Mouse (Mus musculus): ENCODE results near the gene Myrip.
A peak's percentile ranks its signal among the peaks of the same experiment; 100 is the strongest.
"Not testable (repeated sequence)": the region's sequence is repeated elsewhere in the genome, so short reads cannot be mapped to it uniquely, and the experiment has no call there.

The Myrip gene

GRCm38 (mm10) chr9:120396579-120397185 lies 95.4 kb downstream of the Myrip start:
- no peak for DNase-seq

DNA sequence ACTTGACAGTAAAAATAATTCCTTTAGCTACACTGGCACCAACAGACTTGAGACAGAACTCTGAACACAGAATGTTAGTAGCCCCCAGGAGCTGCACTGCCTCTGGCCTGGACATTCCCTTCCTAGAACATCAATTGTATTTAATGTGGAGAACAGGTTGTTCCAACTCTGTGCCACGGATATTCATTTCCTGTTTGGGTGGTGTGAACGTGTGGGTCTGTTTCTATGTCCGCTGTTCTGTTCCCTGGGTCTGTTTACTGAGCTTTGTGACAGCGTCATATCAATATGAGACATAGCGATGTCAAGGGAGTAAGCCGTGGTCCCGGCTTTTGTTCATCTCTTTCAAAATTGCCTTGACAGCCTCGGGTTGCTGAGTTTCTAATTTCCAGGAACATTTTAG lies 97.0 kb downstream of the Myrip start:
- no peak for DNase-seq

DNA sequence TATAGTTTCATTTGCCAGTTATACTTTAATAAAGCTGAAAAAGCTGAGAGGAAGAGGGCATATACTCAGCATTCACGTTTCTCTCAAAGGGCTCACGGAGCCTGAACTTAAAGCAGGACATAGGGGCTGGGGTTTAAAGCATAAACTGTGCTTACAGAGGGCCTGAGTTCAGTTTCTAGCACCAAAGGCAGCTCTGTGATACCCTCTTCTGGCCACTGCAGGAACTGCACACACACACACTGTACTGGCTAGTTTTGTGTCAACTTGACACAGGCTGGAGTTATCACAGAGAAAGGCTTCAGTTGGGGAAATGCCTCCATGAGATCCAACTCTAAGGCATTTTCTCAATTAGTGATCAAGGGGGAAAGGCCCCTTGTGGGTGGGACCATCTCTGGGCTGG lies 98.2 kb downstream of the Myrip start:
- not testable (repeated sequence) for DNase-seq

- DNase-seq = no peak
Measured at GRCm38 (mm10) chr9:120402368-120402767, 101.1 kb downstream of the Myrip start.

DNA sequence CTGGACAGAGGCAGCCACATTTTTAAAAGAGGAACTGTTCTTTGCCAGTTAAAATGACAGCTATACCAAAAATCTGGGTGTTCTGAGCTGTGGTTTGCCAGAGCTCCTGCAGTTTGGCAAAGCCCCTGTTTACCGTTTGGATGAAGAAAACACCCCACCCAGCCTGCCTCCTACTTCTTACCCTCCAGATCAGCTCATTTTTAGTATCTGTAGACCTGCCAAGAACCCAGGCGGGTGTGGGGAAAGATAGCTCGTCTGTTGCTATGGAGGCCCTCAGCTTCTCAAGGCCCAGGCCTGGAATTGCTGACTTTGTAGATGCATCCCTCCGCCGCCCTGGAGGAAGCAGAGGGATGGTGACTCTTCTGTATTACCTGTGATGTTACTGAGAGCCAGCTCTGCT lies 102.3 kb downstream of the Myrip start:
- DNase-seq = no peak

DNA sequence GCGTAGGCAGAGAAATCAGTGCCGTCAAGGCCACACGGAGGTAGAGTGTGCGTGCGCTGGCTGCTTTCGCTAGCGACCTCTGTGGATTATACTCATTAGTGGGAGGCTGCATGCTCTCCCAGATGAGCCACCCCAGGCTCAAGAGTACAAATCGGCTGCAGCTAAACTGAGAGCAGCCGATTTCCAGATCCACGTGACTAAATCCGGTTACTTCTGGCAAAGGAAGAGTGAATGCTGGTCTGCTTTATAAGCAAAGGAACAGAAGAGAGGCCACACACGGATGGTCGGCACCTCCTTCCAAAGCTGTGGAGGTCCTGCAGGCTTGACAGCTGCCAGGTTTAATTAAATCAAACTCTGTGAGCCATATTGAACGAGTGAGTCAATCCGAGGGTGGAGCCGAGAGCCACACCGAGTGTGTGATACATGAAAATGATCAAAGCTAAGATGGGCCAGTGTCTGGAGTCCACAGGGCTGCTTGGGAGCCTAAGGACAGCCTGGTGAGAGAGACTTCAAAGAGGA lies 108.4 kb downstream of the Myrip start:
- DNase-seq = no peak

DNA sequence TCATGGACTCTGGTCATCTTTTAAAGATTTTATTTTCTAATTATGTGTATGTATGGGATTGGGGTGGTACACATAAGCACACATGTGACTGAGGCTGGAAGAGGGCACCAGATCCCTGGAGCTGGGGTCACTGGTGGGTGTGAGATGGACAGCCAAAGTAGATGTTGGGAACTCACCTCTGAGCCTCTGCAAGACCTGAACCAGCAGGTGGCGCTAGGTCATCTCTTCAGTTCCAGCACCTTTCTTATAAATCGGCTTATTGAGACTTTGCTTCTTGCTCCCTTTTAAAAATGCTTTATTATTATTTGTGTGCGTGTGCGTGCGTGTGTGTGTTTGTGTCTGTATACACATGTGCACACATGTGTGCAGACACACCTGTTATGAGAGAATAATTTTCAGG lies 109.1 kb downstream of the Myrip start:
- DNase-seq = peak; percentile 62

GRCm38 (mm10) chr9:120415504-120415903 lies 114.2 kb downstream of the Myrip start:
- peak; percentile 89 for DNase-seq

DNA sequence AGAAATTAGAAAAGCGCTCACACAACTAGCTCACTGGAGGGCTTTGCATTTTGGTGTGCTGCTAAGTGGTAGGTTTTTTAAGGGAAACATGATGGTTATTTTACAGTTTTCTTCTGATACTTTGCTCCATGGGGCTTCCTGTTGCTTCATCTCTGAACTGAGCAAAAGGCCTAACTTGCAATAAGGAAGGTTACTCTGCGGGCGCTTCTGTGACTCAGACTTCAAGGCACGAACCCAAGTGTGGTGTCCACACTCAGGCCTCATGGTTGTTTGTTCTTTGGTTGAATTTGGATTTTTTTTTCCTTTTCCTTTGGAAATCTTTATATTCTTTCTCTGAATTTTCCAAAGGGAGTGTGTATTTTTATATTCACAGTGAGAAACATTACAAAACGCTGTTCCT lies 114.8 kb downstream of the Myrip start:
- no peak for DNase-seq

- DNase-seq = no peak
Measured at GRCm38 (mm10) chr9:120416729-120417128, 115.4 kb downstream of the Myrip start.

DNA sequence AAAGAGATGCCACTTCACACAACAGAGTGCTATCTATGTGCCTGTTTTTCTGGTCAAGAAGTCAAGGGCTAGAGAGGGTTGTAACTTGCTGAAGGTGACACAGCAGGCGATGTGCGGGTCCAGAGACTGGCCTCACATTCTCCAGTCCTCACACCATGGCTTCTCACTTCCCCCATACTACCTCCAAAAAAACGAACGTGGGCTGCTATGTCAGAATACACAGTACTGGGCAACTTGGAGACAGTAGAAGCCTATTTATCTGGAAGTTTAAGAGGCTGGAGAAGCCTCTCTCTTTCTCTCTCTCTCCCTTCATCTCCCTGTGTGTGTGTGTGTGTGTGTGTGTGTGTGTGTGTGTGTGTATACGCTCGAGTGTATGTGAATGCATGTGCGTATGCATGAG lies 117.3 kb downstream of the Myrip start:
- DNase-seq = no peak

- DNase-seq = no peak
Measured at GRCm38 (mm10) chr9:120424567-120424966, 123.3 kb downstream of the Myrip start.

GRCm38 (mm10) chr9:120425768-120426167 lies 124.5 kb downstream of the Myrip start:
- DNase-seq = peak; percentile 51

DNA sequence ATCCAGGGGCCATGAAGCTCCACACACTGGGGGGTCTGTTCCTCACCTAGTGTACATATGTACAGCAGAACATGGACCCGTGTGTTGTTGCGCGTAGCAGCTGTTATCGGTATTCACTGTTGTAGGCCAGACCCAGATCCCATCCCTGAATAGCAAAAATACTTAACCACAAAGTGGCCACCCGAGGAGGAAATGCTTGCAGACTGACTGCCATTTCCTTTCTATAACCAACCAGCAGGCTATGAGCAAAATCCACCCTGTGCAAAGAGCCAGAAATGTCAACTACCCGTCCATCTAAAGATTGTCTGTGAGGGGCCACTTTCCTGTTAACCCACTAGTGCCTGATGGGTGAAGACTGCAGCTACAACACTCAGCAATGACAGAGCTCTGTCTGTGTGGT lies 126.9 kb downstream of the Myrip start:
- DNase-seq = no peak

DNA sequence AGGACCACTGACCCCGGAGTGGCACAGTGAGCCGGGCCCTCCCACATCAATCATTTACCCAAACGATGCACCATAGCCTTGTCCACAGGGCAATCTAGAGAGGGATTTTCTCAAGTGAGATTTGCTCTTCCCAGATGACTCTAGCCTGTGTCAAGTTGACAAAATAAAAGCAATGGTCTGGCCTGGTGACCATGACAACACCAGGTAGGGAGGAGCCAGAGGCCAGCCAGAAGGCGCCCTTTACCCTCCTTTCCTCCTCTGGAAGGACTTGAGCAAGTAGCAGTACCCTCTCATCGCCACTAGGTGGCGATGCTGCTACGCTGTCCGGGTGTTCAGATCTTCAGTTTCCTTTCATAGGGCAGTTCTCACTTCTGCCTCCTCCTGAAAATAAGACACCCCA lies 132.4 kb downstream of the Myrip start:
- DNase-seq = peak; percentile 82

DNA sequence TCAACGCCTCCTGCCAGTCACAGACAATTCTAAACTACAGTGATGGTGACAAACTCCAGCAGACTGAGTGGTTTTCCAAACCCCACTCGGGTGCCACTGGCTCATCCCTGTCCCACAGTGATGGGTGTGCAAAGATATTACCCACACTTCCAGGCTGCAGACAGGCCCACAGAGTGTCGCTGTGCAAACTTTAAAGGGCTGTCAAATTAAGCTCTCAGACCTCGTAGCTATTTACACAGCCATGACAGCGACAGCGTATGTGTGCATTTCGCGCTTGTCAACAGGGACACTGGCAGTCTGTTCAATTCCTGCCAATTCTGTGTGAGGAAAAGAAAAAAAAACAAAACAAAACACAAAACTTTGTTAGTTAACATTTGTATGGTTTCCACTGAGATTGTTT lies 134.5 kb downstream of the Myrip start:
- DNase-seq = no peak

DNA sequence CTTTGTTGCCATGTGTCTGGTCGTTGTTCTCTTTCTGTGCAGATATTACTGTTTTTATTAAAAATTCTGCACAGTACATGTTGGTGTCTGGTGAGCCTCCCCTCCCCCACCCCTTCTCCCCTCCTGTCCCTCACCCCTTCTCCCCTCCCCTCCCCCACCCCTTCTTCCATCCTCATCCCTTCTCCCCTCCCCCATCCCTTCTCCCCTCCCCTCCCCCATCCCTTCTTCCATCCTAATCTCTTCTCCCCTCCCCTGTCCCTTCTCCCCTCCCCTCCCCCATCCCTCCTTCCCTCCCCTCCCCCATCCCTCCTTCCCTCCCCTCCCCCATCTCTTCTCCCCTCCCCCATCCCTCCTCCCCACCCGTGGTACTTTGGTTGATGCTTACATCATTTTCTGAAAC lies 135.5 kb downstream of the Myrip start:
- no peak for DNase-seq

GRCm38 (mm10) chr9:120437266-120437876 lies 136.1 kb downstream of the Myrip start:
- DNase-seq = no peak

DNA sequence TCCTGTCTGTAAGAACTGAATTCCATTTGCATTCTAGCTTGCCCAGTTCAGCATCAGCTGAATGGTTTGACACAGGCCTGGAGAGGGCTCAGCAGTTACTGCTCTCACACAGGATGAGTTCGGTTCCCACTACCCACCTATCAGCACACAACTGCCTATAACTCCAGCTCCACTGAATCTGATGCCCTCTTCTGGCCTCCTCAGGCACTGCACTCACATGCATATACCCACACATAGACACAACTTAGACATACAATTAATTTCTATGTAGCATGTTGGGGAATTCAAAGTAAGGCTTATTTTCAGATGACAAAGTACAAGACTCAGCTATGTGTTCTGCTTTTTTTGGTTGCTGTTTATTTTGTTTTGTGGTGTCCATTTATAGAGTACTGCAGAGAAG lies 137.0 kb downstream of the Myrip start:
- no peak for DNase-seq

DNA sequence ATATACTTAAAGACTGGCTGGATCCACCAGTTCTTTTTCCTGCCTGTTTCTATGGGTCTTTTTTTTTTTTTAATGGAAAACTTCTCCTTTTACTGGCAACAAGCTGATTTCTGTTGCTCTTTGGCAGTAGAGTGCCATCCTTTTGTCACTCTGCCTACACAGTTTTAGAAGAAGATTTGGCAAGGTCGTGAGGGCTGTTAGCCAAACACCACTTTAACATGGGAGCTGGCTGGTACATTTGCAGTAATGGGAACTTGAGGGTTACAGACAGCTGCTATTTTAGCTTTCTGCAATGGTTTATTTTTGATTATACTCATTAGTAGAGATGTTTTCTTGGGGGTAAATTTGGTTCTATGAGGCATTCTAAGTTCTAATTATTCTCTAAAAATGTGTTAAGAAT lies 137.5 kb downstream of the Myrip start:
- no peak for DNase-seq

GRCm38 (mm10) chr9:120444642-120445041 lies 143.3 kb downstream of the Myrip start:
- no peak for DNase-seq

GRCm38 (mm10) chr9:120449696-120450329 lies 148.5 kb downstream of the Myrip start:
- DNase-seq = no peak

DNA sequence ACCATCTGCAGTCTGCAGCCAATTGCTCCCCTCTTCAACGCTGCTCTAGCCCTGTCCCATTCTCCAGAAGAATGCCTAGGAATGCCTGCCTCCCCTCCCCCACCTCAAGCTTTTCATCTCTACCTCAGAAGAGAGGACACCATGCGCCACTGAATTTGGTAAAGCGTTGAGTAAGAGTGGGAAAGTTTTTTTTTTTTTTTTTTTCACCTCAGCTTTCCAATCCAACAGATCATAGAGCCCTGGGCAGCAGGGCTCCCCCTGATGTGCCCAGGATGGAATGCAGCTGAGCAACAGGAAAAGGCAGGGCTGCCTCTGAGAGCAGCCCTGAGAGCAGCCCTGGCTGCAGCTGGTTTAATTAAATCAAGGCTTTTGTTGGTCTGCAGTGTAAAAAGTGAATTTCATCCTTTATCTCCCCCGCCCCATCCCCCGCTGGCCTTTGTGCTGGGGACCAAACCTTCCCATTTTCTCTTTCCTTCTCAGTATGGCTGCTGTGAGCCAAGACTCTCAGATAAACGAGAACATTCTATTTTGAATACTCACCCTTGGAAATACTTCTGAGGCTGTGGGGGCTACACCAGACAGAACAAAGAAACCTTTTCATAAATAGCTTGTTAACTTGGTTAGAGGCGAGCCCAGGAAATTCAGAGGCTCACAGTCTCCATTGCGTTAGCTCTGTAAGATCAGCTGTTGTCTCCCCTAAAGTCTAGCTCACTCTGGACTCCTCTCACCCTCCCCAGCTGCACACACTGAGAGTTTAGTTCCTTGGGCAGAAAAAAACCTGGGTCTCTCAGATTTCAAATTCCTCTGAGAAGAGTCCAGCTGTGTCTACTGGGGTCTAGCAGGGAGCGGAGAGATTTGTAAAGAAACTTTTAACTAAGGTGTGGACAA lies 154.7 kb downstream of the Myrip start:
- no peak for DNase-seq
